Mouse (Mus musculus): ENCODE results near the gene Steap4.

DNA sequence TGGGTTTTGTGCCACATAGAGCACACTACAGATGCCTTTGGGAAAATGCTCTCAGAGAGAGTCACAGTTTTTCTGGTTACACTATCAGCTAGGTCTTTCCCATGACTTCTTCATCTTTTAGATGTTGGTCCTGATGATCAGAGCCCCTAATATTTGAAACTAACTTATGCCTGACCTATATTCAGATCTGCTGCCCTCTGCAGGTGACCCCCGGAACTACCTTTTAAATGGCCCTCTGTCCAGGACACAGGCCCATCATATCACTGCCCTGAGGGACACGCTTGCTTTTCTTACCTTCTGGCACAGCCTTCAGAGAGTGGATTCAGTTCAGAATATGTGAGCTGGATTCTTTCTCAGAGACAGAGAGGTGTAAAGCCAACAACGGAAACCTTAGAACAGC, 48.3 kb upstream of the Steap4 start:
- TF ChIP-seq CTCF (conservative IDR thresholded peaks at IDR 0.05; ENCODE audit: insufficient read depth, insufficient read length, low read depth, low read length) (peak; percentile 21; the same call in 1 of the 2 replicates), POLR2A (IDR thresholded peaks at IDR 0.05; ENCODE audit: low read depth, low read length) (no peak)

All from kidney, adult 2 months (tissue).